Mouse (Mus musculus): ENCODE results near the gene Rasgrp2. TPM values are rescaled to one million over a fixed set of nuclear protein-coding genes. Genes with fewer than 3 reads are reported as not detected.

Gene Rasgrp2
- total RNA-seq, 2 experiments from 2014 or later, result 24.0 to 37.6 TPM

DNA sequence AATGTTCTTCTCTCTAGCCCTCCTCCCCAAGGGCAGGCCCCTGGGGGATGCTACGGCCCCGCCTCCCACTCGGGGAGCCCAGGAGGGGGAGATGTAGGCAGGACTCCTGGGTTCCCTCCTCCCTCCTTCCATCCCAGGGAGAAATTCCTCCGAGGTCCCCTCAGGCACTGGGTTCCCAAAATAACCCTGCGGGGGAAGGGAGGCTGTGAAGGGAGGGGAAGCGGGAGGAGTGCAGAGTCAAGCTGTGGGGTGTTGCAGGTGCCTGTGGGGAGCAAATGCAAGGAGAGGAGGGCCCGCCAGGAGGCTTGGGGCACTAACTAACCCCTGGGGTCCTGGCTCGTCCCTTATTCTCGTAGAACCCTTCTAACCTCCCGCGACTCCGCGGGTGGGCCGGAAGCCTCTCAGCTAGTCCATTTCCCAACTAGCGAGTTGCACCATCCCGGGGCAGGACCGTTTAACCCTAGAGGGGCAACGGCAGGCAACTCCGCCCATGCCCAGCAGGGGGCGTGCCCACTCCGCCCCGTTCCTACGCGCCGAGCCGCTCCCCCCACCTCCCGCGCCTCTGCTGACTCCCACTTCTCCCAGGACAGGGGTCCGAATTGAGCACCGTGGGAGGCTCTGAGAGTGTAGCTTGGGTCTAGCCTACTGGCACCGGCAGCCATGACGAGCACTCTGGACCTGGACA, 2.1 kb downstream of the Rasgrp2 start:
- peak; percentile 85 for DNase-seq
- intact Hi-C loops (cut with DNase I; ENCODE audit: low total_unique reads), result no loop called here

GRCm38 (mm10) chr19:6401951-6402350, 2.8 kb downstream of the Rasgrp2 start:
- intact Hi-C loops (cut with DNase I; ENCODE audit: low total_unique reads), result no loop called here
- no peak for DNase-seq

- no peak for DNase-seq
- intact Hi-C loops (cut with DNase I; ENCODE audit: low total_unique reads), result no loop called here
Measured at GRCm38 (mm10) chr19:6403869-6404268, 4.7 kb downstream of the Rasgrp2 start.

- intact Hi-C loops (cut with DNase I; ENCODE audit: low total_unique reads), result no loop called here
- DNase-seq, result no peak
Measured at GRCm38 (mm10) chr19:6405433-6405832, 6.3 kb downstream of the Rasgrp2 start.

GRCm38 (mm10) chr19:6407109-6407508, 8.0 kb downstream of the Rasgrp2 start:
- no peak for DNase-seq
- intact Hi-C loops (cut with DNase I; ENCODE audit: low total_unique reads), result no loop called here

DNA sequence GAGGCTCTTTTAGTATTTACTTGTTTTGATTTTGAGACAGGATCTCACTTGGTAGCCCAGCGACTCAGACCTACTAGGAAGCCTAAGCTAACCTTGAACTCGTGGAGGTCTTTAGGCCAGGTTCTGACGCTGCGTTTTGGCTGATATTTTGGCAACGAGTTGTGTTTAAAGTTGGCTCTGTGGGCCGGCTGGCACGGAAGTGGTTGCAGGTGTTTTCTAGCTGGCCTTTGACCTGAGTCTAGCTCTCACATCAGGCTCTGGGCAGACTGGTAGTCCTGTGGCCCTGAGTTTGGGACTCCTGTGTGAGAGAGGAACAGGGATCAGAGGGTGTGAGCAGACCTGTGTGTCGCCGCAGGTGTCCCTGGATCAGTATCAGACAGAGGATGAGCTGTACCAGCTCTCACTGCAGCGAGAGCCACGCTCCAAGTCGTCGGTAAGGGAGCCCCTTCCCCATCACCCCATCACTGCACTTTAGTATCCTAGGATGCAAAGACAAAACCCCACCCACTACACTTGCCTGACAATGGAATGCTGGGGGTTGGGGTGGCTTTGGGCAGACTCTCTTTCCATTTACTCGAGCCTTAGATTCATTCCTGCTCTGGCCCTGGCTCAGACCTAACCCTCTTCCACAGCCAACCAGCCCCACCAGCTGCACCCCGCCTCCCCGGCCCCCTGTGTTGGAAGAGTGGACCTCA, 8.8 kb downstream of the Rasgrp2 start:
- no peak for DNase-seq
- intact Hi-C loops (cut with DNase I; ENCODE audit: low total_unique reads), result no loop called here

DNA sequence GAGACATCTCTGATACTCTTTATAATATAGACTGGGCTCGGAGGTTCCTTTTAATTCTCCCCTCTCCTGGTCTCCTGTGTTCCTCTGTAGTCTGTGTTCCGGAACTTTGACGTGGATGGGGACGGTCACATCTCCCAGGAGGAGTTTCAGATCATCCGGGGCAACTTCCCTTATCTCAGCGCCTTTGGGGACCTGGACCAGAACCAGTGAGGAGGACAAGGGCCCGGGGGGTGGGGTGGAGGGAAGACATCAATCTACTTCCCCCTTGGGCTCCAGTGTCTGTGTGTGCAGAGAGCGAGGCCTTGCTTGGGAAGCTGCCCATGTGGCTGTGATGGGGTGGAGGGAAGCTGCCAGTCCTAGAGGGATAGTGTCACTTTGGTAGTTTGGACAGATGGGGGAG, 9.6 kb downstream of the Rasgrp2 start:
- intact Hi-C loops (cut with DNase I; ENCODE audit: low total_unique reads), result no loop called here
- DNase-seq, result no peak

- intact Hi-C loops (cut with DNase I; ENCODE audit: low total_unique reads), result no loop called here
- DNase-seq, result no peak
Measured at GRCm38 (mm10) chr19:6409176-6409575, 10.0 kb downstream of the Rasgrp2 start.

- no peak for DNase-seq
- intact Hi-C loops (cut with DNase I; ENCODE audit: low total_unique reads), result no loop called here
Measured at GRCm38 (mm10) chr19:6409936-6410335, 10.8 kb downstream of the Rasgrp2 start.

- DNase-seq, result no peak
- intact Hi-C loops (cut with DNase I; ENCODE audit: low total_unique reads), result no loop called here
Measured at GRCm38 (mm10) chr19:6412798-6413197, 13.7 kb downstream of the Rasgrp2 start.

DNA sequence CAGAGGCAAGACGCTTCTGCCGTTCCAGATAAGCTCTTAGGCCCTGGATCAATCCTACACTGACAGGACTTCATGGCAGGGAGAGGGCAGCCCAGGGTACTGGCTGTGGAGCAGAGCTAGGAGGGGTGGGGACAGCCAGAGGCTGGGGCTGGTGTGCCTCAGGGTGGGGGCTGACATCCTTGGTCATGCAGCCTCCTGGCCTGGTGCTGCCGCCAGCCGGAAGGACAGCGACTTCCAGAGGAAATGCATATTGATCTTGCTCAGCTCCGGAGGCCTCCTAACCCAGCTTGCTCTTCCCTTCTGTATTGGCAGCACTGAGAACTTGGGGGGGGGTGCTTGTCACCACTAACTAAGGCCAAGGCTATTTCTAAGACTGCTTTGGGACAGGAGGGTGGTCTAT, 16.3 kb downstream of the Rasgrp2 start:
- no peak for DNase-seq
- intact Hi-C loops (cut with DNase I; ENCODE audit: low total_unique reads), result loop anchor here (5.0 kb wide), 1 partner anchor 37 kb away; no protein-coding TSS in a partner anchor

DNA sequence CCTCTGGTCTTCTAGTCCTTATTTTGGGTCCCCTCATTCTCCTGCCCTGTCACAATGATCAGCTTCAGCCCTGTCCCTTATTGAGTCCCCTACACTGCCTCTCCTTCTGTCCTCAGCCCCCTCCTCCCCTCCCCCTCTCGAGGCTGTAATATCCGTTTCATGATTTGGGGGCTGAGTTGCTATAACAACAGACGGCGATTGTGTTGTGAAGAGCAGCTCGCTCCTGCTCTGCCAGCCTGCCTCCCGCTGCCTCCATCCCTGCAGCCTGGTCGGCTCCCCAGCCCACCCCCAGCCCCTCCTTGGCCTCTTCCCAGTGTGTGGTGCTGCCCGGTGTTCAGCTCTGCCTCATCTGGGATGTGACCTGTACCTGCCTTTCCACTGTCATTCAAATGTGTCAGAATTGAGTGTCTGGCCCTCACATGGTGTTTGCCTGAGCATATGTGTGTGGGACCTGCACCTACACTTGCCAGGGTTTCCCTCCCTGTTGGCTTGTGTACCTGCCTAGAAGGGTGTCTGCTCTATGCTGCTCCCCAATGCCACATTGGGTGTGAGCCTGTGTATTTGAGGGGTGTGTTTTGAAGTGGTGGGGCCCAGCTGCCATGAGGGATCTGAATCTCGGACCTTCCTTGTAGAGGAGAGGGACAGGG, 17.1 kb downstream of the Rasgrp2 start:
- intact Hi-C loops (cut with DNase I; ENCODE audit: low total_unique reads), result loop anchor here (5.0 kb wide), 1 partner anchor 36 kb away; no protein-coding TSS in a partner anchor
- no peak for DNase-seq

DNA sequence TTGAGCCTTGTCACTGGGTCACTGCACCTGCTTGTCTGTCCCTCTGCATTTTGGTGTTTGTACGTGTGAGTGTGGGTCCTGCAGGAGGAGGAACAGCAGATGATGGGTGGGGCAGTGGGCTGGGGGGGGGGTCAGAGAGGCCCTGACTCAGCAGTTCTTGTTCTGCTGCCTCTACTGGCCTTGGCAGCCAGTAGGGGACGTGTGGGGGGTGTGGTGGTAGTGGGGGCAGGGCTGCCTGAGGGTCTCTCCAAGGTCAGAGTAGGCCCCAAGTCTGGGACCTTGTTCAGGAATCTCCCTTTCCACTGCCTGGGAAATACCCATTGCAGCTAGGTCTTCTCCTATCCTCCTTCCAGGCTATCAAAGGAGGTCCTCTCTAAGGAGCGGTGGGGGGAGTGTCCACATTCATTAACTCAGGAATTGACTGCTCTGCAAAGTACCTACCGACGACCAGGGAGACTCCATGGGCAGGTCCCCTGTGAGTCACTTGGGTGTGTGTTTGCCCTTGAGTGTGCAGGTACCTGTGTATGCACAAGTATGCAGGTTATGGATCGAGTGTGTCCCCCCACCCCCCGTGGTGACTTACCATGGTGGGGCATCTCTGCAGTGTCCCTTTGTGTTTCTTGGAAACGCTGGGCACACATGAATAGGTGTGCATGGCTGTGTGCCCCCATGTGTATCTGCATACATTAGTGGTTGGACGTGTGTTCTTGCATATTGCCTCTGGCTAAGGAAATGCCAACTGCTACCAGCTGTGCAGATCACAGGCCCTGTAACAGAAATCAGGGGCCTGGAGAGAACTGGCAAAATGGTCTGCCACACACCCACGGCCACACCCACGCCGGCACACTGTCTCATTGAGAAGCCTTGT, 18.0 kb downstream of the Rasgrp2 start:
- no peak for DNase-seq
- intact Hi-C loops (cut with DNase I; ENCODE audit: low total_unique reads), result loop anchor here (5.0 kb wide), 1 partner anchor 35 kb away; no protein-coding TSS in a partner anchor

DNA sequence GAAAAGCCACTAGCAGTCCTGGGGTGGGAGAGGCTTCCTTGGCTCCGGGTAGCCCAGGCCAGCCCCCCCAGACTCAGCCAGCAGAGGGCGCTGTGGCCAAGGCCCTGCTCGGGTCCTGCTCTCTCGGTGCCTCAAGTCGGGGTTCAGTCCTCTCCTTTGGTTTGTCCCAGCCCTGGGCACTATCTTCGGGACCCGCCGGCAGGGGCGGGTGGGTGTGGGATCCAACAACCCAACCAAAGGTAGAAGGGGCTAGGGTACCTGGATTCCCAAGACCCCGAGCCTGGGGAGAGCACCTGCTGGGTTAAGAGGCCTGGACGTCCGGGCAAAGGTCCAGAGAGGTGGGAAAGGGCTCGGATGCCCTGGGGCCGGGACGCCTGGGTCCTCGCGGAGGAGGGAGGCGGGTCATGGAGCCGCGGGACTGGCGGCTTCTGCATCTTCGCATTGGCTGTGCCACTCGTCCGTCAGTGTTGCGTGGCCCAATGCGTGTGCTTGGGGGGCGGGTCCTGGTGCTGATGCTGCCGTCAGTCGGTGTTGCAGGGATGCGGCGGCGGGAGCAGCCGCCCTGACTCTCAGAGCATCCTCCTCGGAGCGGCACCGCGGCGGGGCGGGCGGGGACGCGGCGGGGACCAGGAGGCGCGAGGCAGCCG, 19.2 kb downstream of the Rasgrp2 start, which contains the start of gene Nrxn2:
Nrxn2 (plus strand) TSS at position 499 of the 647 bp plus-strand sequence.
- peak; percentile 84 for DNase-seq
- intact Hi-C loops (cut with DNase I; ENCODE audit: low total_unique reads), result loop anchor here (5.0 kb wide), 1 partner anchor 34 kb away; no protein-coding TSS in a partner anchor

GRCm38 (mm10) chr19:6418984-6419692, 20.0 kb downstream of the Rasgrp2 start:
- intact Hi-C loops (cut with DNase I; ENCODE audit: low total_unique reads), result loop anchor here (5.0 kb wide), 1 partner anchor 33 kb away; no protein-coding TSS in a partner anchor
- no peak for DNase-seq

DNA sequence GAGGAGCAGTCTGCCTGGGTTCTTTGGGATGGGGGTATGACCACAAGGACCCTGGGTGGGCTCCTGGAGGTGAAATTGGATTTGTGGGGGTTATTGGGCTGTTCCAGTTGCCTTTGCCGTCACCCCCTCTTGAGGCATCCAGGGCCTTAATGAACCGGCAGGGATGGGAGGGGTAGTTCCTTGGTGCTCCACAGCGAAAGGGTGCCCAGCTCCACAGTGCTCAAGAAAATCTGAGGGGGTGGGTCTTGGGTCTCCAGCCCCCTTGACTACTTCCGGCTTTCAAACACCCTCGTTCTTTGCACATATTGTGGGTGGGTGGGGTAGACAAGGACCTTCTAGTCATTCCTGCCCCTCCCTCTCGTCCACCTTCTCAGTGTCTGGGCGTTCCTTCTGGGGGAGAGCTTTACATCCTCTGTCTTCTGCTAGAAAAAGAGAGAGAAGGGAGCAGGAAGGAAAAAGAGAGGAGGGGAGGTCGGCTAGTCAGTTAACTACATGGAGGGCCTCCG, 20.7 kb downstream of the Rasgrp2 start:
- DNase-seq, result no peak
- intact Hi-C loops (cut with DNase I; ENCODE audit: low total_unique reads), result loop anchor here (5.0 kb wide), 1 partner anchor 32 kb away; no protein-coding TSS in a partner anchor

GRCm38 (mm10) chr19:6420481-6421210, 21.5 kb downstream of the Rasgrp2 start:
- intact Hi-C loops (cut with DNase I; ENCODE audit: low total_unique reads), result no loop called here
- no peak for DNase-seq

Data from gastrocnemius, postnatal 14 days (tissue).